Mouse (Mus musculus): ENCODE data around the gene Gm5108.

GRCm38 (mm10) chr5:67990426-67990825 lies 49.0 kb downstream of the Gm5108 start:
- TF ChIP-seq POLR2A (IDR thresholded peaks at IDR 0.05; ENCODE audit: extremely low read depth, insufficient read depth, low read length) (no peak), CTCF (IDR thresholded peaks at IDR 0.05; ENCODE audit: low read depth, low read length) (no peak)
